Mouse (Mus musculus) forebrain, embryonic 11.5 days (tissue): ENCODE data around the gene Nek8. TPM values are rescaled to one million over a fixed set of nuclear protein-coding genes. Genes with fewer than 3 reads are reported as not detected.

Source experiments
- ATAC-seq: fragments of 200-750 bp; cut with Nextera tagmentation; replicated peaks from 2 replicates; pipeline ENCODE4 v1.8.0; 2017; ENCODE audit warnings: moderate TSS enrichment; ENCODE audit not compliant: low FRiP score
- DNase-seq: peaks from one replicate; pipeline ENCODE4 v3.0.0-alpha.2; 2017; ENCODE audit warnings: low spot score
- H3K27ac ChIP-seq: fragments of 300-500 bp; sonication (generic); 2 replicates; pipeline ENCODE4 v1.5.1; 2014; ENCODE audit warnings: low read depth, low read length
- H3K27me3 ChIP-seq: fragments of 300-500 bp; sonication (generic); 2 replicates; pipeline ENCODE4 v1.6.1; 2014; ENCODE audit warnings: mild to moderate bottlenecking, low read length, mixed read lengths; ENCODE audit not compliant: control insufficient read depth, insufficient read depth
- H3K36me3 ChIP-seq: fragments of 300-500 bp; sonication (generic); 2 replicates; pipeline ENCODE4 v1.6.1; 2014; ENCODE audit warnings: mild to moderate bottlenecking, low read length, moderate library complexity, mixed read lengths; ENCODE audit not compliant: control insufficient read depth, insufficient read depth
- H3K4me1 ChIP-seq: fragments of 300-500 bp; sonication (generic); replicated peaks from 2 replicates; pipeline ENCODE4 v1.6.1; 2014; ENCODE audit warnings: low read length, mixed read lengths; ENCODE audit not compliant: control insufficient read depth, insufficient read depth
- H3K4me2 ChIP-seq: fragments of 300-500 bp; sonication (generic); 2 replicates; pipeline ENCODE4 v1.6.1; 2014; ENCODE audit warnings: low read depth, mild to moderate bottlenecking, low read length, moderate library complexity, mixed read lengths; ENCODE audit not compliant: severe bottlenecking
- H3K4me3 ChIP-seq: fragments of 300-500 bp; sonication (generic); 2 replicates; pipeline ENCODE4 v1.5.1; 2014; ENCODE audit warnings: low read depth, low read length
- H3K9ac ChIP-seq: fragments of 300-500 bp; sonication (generic); 2 replicates; pipeline ENCODE4 v1.6.1; 2014; ENCODE audit warnings: low read length
- H3K9me3 ChIP-seq: fragments of 300-500 bp; sonication (generic); 2 replicates; pipeline ENCODE4 v1.6.1; 2016; ENCODE audit warnings: low read length, mixed read lengths; ENCODE audit not compliant: control insufficient read depth
- WGBS: fragments of 180-500 bp; shearing (Covaris S2); extraction: QIAGEN DNeasy Blood & Tissue Kit; methylation state at CpG from one replicate; pipeline ENCODE4 v1.1.7; 2014; 5-methylcytosine and 5-hydroxymethylcytosine counted together
- polyA plus RNA-seq: library from polyadenylated mRNA; unstranded; fragments of >200 nt; fragmentation: Nextera tagmentation; extraction: Ambion mirVana; gene quantifications from 2 replicates; pipeline ENCODE4 v1.2.1, GENCODE M21; 2014

Gene Nek8
- polyA plus RNA-seq, 1 experiment from 2014 or later = 9.6 TPM

DNA sequence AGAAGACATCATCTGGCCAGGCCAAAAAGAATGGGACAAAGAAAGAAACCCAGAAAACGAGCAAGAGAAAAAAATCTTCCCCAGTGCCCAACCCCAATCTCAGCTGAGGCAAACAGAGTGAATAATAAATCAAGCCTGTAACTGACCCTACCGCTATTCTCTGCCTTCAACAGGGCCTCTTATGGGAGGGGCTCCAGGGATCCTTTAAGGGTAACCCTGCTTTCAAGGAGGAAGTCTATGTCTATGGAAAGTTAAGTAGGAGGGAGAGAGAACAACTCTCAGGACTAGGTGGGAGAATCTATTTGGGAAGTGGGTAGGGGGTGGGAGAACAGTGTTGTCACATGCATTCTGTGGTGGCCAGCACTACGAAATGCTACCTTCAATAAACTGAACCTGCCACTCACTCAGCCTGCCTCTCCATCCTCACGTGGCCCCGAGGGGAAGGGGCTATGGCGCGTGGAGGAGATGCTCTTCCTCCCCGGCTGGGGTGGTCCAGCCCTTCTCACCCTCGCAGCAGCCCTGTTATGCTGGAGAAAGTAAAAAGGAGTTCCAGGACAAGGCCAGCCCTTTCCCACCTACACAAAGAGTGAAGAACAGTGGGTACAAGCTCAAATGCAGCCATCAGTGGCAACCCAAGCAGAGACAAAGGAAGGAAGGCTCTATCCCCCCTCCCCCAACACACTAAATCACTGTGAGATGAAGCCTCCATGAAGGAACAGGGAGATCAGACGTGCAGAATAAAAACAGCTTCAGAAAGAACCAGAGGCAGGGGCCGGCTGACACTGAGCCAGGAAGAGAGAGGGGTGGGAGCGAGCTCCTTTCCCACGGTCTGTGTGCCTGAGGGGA is 29.1 kb upstream of the Nek8 start:
- ATAC-seq = no peak
- H3K27ac ChIP-seq = peak overlapping the region; percentile 48; the same call in 1 of the 2 replicates
- H3K9me3 ChIP-seq = no peaks in the 10 kb centered on the region
- no peak overlapping the region for H3K4me2 ChIP-seq
- no peak overlapping the region for H3K9ac ChIP-seq
- H3K4me1 ChIP-seq = no peaks in the 10 kb centered on the region
- H3K27me3 ChIP-seq = no peaks in the 10 kb centered on the region
- DNase-seq = no peak
- H3K36me3 ChIP-seq = peaks cover 19% of the 10 kb centered on the region
- 79% methylated on average over 13 of the region's 13 CpGs for WGBS
- no peak overlapping the region for H3K4me3 ChIP-seq

DNA sequence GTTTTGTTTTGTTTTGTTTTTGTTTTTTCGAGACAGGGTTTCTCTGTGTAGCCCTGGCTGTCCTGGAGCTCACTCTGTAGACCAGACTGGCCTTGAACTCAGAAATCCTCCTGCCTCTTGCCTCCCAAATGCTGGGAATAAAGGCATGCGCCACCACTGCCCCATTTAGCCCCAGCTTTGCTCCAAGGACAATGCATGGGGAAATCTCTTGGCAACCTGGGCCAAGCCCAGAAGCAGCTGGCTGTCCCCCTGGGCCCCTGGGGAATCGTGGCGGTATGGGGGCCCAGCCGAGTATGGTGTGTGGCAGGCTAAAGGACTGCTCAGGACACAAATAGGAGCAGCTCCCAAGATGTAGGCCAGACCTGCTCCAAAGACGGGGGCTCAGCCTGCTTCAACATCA is 27.8 kb upstream of the Nek8 start:
- Histone ChIP-seq H3K9me3 (no peaks in the 10 kb centered on the region), H3K4me2 (no peak overlapping the region), H3K27me3 (no peaks in the 10 kb centered on the region), H3K9ac (no peak overlapping the region), H3K4me1 (no peaks in the 10 kb centered on the region), H3K27ac (no peak overlapping the region), H3K36me3 (peaks cover 18% of the 10 kb centered on the region), H3K4me3 (no peak overlapping the region)
- DNase-seq (no peak), ATAC-seq (no peak)
- WGBS = 87% methylated on average over 6 of the region's 6 CpGs

DNA sequence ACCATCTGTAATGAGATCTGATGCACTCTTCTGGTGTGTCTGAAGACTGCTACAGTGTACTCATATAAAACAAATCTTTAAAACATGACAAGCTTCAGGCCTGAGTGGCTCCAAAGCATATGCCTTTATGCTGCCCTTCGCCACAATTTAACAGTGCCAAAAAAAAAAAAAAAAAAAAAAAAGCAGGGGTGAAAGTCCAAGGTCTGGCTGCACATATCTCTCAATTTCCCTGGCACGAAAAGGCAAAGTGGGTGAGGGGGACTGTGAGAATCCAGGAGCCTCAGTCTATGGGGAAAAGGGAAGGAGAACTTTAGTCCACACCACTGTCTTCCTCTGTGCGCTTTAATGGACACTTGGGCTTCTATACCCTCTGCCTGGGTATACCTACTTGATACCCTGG is 25.9 kb upstream of the Nek8 start:
- 96% methylated on average over 3 of the region's 3 CpGs for WGBS
- H3K27me3 ChIP-seq = no peaks in the 10 kb centered on the region
- no peak for DNase-seq
- no peak overlapping the region for H3K27ac ChIP-seq
- H3K36me3 ChIP-seq = peaks cover 4% of the 10 kb centered on the region; the same call in 1 of the 2 replicates
- H3K4me2 ChIP-seq = no peak overlapping the region
- H3K4me3 ChIP-seq = no peak overlapping the region
- H3K9me3 ChIP-seq = no peaks in the 10 kb centered on the region
- H3K4me1 ChIP-seq = no peaks in the 10 kb centered on the region
- H3K9ac ChIP-seq = no peak overlapping the region
- ATAC-seq = no peak

DNA sequence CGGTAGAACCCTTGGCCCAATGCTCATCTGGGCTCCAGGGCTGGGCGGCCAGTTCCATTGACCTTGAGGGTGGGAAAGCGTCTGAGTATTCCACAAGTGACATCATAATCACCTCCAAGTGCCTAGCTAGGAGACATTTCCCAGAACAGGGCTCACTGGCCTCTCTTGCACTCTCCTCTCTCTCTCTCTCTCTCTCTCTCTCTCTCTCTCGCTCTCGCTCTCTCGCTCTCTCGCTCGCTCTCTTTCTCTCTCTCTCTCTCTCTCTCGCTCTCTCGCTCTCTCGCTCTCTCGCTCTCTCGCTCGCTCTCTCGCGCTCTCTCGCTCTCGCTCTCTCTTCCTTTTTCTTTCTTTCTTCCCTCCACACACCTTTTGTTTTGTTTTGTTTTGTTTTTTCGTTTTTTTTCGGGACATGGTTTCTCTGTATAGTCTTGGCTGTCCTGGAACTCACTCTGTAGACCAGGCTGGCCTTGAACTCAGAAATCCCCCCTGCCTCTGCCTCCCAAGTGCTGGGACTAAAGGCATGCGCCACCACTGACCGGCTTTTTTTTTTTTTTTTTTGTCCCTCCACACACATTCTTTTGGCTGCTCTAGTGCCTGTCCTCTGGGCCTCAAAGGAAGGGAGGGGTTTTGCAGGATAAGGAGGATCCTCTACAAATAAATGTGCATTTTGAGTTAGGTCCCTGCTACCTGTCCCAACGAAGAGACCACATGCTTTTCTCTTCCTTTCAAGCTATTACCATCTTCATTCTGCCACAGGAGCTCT is 18.8 kb upstream of the Nek8 start:
- Histone ChIP-seq H3K9me3 (no peaks in the 10 kb centered on the region), H3K9ac (no peak overlapping the region; the same call in 1 of the 2 replicates), H3K27ac (no peak overlapping the region), H3K4me3 (peak overlapping the region; percentile 35), H3K4me2 (peak overlapping the region; percentile 46), H3K27me3 (no peaks in the 10 kb centered on the region), H3K4me1 (peaks cover 4% of the 10 kb centered on the region; the same call in 1 of the 2 replicates), H3K36me3 (peaks cover 5% of the 10 kb centered on the region)
- 63% methylated on average over 21 of the region's 23 CpGs for WGBS
- no peak for ATAC-seq
- DNase-seq = no peak

DNA sequence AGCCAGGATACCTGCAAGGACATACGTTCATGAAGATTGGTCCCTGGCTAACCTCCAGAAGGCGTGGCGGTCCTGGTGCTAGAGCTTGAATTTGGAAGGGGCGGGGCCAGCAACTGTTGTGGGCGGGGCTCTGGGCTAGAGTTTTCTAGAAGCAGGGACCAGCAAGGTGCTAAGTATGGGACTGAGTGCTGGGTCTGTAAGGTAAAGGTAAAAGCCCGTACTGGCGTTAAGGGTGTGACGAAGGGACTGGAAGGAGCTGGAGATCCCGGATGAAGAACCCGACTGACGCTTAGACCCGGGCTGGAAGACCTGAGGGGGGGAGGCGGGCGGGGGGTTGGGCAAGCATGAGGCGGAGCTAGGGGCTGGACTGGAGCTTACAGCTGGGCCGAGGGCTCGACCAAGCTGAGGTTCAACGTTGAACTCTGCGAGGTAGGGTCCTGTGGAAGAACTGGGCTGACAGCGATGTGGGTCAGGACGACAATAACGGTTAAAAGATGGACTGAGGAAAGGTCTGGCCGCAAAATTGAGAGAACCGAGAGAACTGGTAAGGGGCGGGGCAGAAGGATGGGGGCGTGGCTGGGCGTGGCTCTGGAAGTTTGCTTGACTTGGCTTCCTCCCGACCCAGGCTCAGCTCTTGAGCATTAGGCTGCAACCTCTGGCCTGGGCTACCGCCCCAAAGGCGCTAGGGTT is 18.1 kb upstream of the Nek8 start:
- Histone ChIP-seq H3K36me3 (peaks cover 5% of the 10 kb centered on the region), H3K27ac (no peak overlapping the region), H3K4me2 (peak overlapping the region; percentile 46), H3K27me3 (no peaks in the 10 kb centered on the region), H3K9ac (no peak overlapping the region; the same call in 1 of the 2 replicates), H3K4me1 (peaks cover 11% of the 10 kb centered on the region; the same call in 1 of the 2 replicates), H3K9me3 (no peaks in the 10 kb centered on the region), H3K4me3 (peak overlapping the region; percentile 35)
- peak; percentile 81 for DNase-seq
- WGBS = 3% methylated on average over 30 of the region's 30 CpGs
- ATAC-seq = peak; percentile 44; the same call in 1 of the 2 replicates

DNA sequence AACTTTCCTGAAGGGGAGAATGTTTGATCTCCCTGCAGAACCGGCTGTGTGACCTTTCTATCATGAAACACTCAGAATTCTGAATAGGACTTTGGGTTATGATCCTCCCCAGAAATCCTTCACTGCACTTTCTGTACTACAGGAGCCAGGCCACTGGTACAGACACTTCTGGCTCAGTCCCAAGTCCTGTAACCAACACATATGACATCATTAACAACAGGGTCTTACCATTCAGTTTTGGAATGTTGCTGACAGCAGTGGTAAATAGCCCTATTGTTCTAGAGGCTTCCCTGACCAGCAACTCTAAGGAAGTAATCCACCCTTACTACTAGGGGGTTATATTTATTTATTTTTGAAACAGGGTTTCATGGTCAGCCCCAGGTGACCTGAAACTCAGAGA is 16.6 kb upstream of the Nek8 start, which contains the start of gene Proca1:
Gene Proca1, plus strand, starts transcription at position 280 of the 400 bp plus-strand sequence.
- no peaks in the 10 kb centered on the region for H3K9me3 ChIP-seq
- H3K4me3 ChIP-seq = peak within 1 kb of the TSS; percentile 35; the same call in 1 of the 2 replicates
- ATAC-seq = no peak
- no peak within 1 kb of the TSS for H3K9ac ChIP-seq
- 74% methylated on average over 1 of the region's 1 CpGs for WGBS
- no peak within 1 kb of the TSS for H3K4me2 ChIP-seq
- peaks cover 5% of the 10 kb centered on the region for H3K36me3 ChIP-seq
- no peak for DNase-seq
- no peak within 1 kb of the TSS for H3K27ac ChIP-seq
- H3K27me3 ChIP-seq = no peaks in the 10 kb centered on the region
- peaks cover 14% of the 10 kb centered on the region; the same call in 1 of the 2 replicates for H3K4me1 ChIP-seq

DNA sequence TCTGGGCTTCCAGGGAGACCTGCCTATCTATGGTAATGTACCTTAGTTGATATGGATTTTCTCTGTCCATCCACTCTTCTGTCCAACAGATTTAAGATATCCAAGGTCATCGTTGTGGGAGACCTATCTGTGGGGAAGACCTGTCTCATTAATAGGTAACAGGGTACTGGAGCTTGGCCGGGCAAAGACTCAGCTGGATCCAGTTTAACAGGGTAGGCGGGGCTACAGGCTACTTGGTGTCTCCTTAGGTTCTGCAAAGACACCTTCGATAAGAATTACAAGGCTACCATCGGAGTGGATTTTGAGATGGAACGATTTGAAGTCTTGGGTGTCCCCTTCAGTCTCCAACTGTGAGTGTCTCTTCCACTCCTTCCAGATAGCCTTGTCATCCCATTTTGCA is 13.6 kb upstream of the Nek8 start:
- peaks cover 13% of the 10 kb centered on the region; the same call in 1 of the 2 replicates for H3K4me1 ChIP-seq
- no peak for ATAC-seq
- 76% methylated on average over 6 of the region's 6 CpGs for WGBS
- H3K9me3 ChIP-seq = no peaks in the 10 kb centered on the region
- no peaks in the 10 kb centered on the region for H3K27me3 ChIP-seq
- H3K36me3 ChIP-seq = peaks cover 5% of the 10 kb centered on the region
- no peak for DNase-seq
- H3K27ac ChIP-seq = peak overlapping the region; percentile 96; the same call in 1 of the 2 replicates
- H3K4me3 ChIP-seq = peak overlapping the region; percentile 70; the same call in 1 of the 2 replicates
- peak overlapping the region; percentile 81; the same call in 1 of the 2 replicates for H3K9ac ChIP-seq
- H3K4me2 ChIP-seq = peak overlapping the region; percentile 66
